Mouse (Mus musculus) G1E (cell line): Measurements from ENCODE around the gene Tmem251. TPM values are rescaled to one million over a fixed set of nuclear protein-coding genes. Genes with fewer than 3 reads are reported as not detected.
A peak's percentile ranks its signal among the peaks of the same experiment; 100 is the strongest.

Source experiments
- ATAC-seq: 2 replicates; pipeline ENCODE4 v1.8.0; 2016; ENCODE audit warnings: mild to moderate bottlenecking; ENCODE audit not compliant: insufficient number of reproducible peaks, poor library complexity, low FRiP score, severe bottlenecking; ENCODE audit errors: extremely low read depth
- DNase-seq: peaks from one replicate; pipeline ENCODE4 v3.0.0; 2012; ENCODE audit warnings: low spot score
- H3K27me3 ChIP-seq: 2 replicates; pipeline ENCODE4 v1.6.1; 2012; ENCODE audit warnings: mild to moderate bottlenecking, low read length, inconsistent platforms; ENCODE audit not compliant: insufficient read depth
- H3K36me3 ChIP-seq: replicated peaks from 2 replicates; pipeline ENCODE3; 2012; ENCODE audit warnings: mild to moderate bottlenecking, inconsistent platforms
- H3K4me1 ChIP-seq: 2 replicates; pipeline ENCODE4 v1.6.1; 2012; ENCODE audit warnings: low read depth, low read length, inconsistent platforms, mixed read lengths; ENCODE audit not compliant: insufficient read depth
- H3K4me3 ChIP-seq: 2 replicates; pipeline ENCODE4 v1.5.1; 2012; ENCODE audit warnings: low read depth, mild to moderate bottlenecking, inconsistent platforms, low read length, moderate library complexity, mixed read lengths
- H3K9me3 ChIP-seq: replicated peaks from 2 replicates; pipeline ENCODE4 v1.6.1; 2012; ENCODE audit warnings: inconsistent platforms
- CTCF ChIP-seq: IDR thresholded peaks from 2 replicates; pipeline ENCODE4 v1.5.1; 2012; ENCODE audit warnings: low read depth, low read length, inconsistent platforms, mixed read lengths
- GATA1 ChIP-seq: IDR thresholded peaks from 2 replicates; pipeline ENCODE4 v1.6.1; 2012; ENCODE audit warnings: borderline replicate concordance, low read length, inconsistent platforms, mixed read lengths
- GATA2 ChIP-seq: IDR thresholded peaks from 2 replicates; pipeline ENCODE4 v1.6.1; 2012; ENCODE audit warnings: low read depth, low read length, inconsistent platforms, borderline replicate concordance
- POLR2AphosphoS5 ChIP-seq: IDR thresholded peaks from 2 replicates; pipeline ENCODE4 v1.6.1; 2012; ENCODE audit warnings: low read depth, low read length, inconsistent platforms; ENCODE audit not compliant: insufficient replicate concordance
- TAL1 ChIP-seq: conservative IDR thresholded peaks from 2 replicates; pipeline ENCODE4 v1.6.1; 2012; ENCODE audit warnings: low read depth, low read length, inconsistent platforms, mixed read lengths
- polyA plus RNA-seq: library from polyadenylated mRNA; stranded (reverse); fragments of >175 nt; gene quantifications from 2 replicates; pipeline ENCODE4 v1.2.3, GENCODE M21; 2012
- total RNA-seq, 2 experiments: library from RNA; stranded (forward) in 1 of 2; stranded (reverse) in 1 of 2; fragments of 200-1000 nt in 1 of 2; fragments of >200 nt in 1 of 2; fragmentation: Nextera tagmentation in 1 of 2; gene quantifications; 2 replicates each; pipeline ENCODE4 v1.2.3; 2014 to 2017

Gene Tmem251
- total and polyA plus RNA-seq, 3 experiments: 2.3 to 22.6 (median 5.1) TPM

DNA sequence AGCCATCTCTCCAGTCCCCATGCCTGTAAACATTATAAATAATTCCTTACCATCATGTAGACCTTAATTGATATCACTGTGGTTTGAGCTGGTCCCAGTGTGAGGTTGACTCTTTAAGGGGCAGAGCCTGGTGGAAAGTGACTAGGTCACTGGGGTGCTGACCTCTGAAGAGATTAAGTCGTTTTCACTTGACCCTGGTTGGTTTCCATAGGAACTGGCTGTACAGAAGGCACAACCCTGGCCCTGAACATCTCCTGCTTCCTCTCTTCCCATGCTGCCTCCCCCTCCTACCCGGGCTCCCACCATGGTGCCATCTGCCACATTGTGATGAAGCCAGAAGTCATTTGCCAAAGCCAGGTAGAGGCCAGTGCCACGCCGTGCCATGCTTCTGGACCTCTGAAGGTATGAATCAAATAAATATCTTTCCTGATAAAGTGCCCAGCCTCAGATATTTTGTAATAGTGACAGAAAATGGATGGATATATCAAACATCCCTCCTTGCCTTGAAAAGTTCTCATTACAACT, 32.6 kb upstream of the Tmem251 start:
- Histone ChIP-seq H3K9me3 (peaks cover 7% of the 10 kb centered on the region), H3K4me3 (no peak overlapping the region), H3K27me3 (peaks cover 56% of the 10 kb centered on the region), H3K36me3 (no peaks in the 10 kb centered on the region), H3K4me1 (peaks cover 15% of the 10 kb centered on the region)
- DNase-seq: no peak
- ATAC-seq: no peak
- TF ChIP-seq POLR2AphosphoS5 (no peak), CTCF (no peak), GATA2 (no peak), TAL1 (no peak)

DNA sequence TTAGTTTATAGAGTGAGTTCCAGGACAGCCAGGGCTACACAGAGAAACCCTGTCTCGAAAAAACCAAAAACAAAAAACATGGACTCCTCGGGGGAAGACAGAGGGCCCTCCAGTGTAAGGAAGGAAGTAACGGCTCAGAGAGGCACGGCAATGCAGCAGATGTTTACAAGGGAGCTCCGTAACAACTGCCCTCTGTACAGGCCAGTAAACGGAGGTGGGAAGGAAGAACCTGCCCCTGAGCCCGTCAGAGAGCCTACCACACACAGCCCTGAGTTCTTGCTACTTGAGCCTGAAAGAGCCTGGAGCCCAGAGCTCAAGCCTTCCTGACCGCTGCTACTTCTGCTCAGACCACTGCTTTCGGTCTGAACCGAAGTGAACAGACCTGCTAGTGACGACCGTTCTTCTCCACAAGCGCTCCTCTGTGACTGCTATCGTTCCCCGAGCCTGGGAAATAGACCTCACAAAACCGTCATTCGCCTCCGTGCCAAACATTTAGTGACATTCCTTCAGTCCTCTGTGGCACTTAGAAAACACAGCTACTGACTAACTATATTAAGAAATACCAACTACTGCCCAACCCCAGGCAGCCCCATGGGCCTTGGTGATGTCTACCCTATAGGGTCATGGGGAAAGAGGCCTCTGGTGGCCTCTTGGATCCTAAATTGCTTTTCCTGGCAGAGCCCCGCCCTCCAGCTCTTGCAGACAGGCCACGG, 30.3 kb upstream of the Tmem251 start:
- no peak for TF ChIP-seq GATA1
- no peak for TF ChIP-seq TAL1
- TF ChIP-seq GATA2: no peak
- TF ChIP-seq POLR2AphosphoS5: no peak
- no peak for TF ChIP-seq CTCF
- no peak for DNase-seq
- Histone ChIP-seq H3K36me3 (no peaks in the 10 kb centered on the region), H3K27me3 (peaks cover 51% of the 10 kb centered on the region), H3K4me3 (no peak overlapping the region), H3K4me1 (peaks cover 8% of the 10 kb centered on the region), H3K9me3 (peaks cover 7% of the 10 kb centered on the region)
- ATAC-seq: no peak

DNA sequence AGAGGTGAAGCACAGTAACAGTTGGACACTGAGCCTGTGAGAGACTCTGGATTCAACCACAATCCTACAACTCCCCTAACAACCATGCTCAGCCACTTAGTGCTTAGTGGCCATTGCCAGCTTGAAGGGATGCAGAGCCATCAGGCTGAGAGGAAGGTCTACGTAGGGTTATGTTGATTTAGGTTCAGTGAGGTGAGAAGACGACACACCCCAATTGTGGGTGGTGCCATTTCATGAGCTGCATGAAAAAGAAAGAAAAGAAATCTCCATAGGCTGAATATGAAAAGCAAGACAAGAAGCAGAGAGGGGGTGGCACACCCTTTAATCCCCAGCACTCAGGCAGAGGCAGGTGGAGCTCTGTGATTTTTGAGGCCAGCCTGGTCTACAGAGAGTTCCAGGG, 29.4 kb upstream of the Tmem251 start:
- no peaks in the 10 kb centered on the region for H3K36me3 ChIP-seq
- H3K4me3 ChIP-seq: no peak overlapping the region
- DNase-seq (no peak), ATAC-seq (no peak)
- H3K27me3 ChIP-seq: peaks cover 53% of the 10 kb centered on the region
- peaks cover 7% of the 10 kb centered on the region for H3K9me3 ChIP-seq
- H3K4me1 ChIP-seq: peaks cover 8% of the 10 kb centered on the region
- TF ChIP-seq CTCF: no peak
- no peak for TF ChIP-seq TAL1
- no peak for TF ChIP-seq GATA2
- no peak for TF ChIP-seq GATA1
- no peak for TF ChIP-seq POLR2AphosphoS5

DNA sequence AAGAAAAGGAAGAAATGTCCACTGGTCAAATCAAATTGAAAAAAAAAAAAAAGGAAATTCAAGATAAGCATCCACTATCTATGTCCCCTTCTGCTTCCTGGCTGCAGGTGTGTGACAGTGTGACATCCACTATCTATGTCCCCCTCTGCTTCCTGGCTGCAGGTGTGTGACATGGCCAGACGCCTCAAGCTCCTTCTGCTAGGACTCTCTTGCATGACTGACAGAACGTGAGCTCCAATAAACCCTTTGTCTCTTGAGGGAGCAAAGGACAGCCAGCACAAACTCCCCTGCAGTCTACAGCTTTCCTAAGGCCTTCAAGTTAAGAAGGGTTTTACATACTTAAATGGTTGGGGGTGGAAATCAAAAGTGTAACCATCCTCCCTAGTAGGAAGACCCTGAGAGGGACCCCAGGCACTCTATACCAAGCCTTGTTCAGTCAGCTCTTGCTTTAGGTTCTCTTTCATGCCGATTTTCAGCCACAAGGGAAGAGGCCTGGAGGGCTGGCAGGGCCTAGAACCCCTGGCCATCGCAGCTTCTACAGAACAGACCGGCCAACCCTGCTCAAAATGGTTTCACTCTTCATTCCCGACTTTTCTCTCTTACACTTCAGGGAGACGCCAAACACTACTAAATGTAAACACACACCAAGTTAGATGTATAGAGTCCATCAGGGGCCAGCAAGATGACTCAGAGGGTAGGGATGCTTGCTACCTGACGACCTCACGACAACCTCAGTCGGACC, 28.7 kb upstream of the Tmem251 start:
- 0 out of 2 replicates have a peak, but pooled peaks have one; percentile 36 for ATAC-seq
- no peak overlapping the region for H3K4me3 ChIP-seq
- H3K4me1 ChIP-seq: peaks cover 8% of the 10 kb centered on the region
- DNase-seq: no peak
- no peak for TF ChIP-seq POLR2AphosphoS5
- H3K27me3 ChIP-seq: peaks cover 51% of the 10 kb centered on the region
- no peaks in the 10 kb centered on the region for H3K36me3 ChIP-seq
- H3K9me3 ChIP-seq: peaks cover 7% of the 10 kb centered on the region

DNA sequence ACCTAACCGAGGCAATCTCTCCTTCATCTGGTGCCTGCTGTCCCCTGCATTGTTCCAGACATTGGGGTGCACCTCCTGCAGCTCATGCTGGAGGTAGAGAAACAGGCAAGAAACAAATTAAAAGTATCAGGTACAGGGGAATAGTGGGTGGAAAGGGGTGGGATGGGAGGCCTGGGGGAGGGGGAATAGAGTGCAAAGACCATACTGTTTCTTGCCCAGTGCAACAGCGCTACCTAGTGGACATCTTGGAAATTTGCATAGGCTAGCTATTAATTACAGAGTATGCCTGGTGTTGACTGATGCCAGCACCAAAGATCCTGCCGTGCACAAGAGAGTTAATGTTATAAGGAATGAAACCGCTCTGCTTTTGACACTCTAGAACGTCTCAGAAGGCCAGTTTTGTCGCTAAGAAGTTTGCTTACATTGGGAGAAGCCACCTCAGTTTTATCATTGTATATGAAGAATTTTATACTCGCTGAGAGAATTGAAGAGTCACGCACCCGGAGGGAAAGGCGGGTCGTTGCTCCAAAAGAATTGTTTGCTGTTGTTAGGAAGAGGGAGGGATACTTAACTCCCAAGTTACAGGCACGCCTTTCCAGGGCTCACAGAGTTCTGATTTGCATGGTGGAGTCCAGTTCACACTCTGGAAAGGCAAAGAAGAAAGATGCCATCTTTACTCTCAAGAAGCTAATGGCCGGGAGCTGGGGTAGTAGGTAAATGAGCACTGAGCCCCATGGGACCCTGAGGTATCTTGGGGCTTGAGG, 23.8 kb upstream of the Tmem251 start:
- DNase-seq: no peak
- H3K9me3 ChIP-seq: peaks cover 5% of the 10 kb centered on the region
- H3K36me3 ChIP-seq: no peaks in the 10 kb centered on the region
- TF ChIP-seq TAL1: no peak
- TF ChIP-seq GATA1: no peak
- peak; percentile 79 for TF ChIP-seq CTCF
- TF ChIP-seq GATA2: no peak
- peaks cover 37% of the 10 kb centered on the region for H3K27me3 ChIP-seq
- peak; percentile 55; the same call in 1 of the 2 replicates for ATAC-seq
- H3K4me1 ChIP-seq: peaks cover 2% of the 10 kb centered on the region; the same call in 1 of the 2 replicates
- no peak overlapping the region for H3K4me3 ChIP-seq

- no peaks in the 10 kb centered on the region for H3K9me3 ChIP-seq
- H3K4me1 ChIP-seq: peaks cover 7% of the 10 kb centered on the region
- no peak for ATAC-seq
These were observed 21.1 kb upstream of the Tmem251 start for GRCm38 (mm10) chr12:102722451-102722850.

More at GRCm38 (mm10) chr12:102722451-102722850, 21.1 kb upstream of the Tmem251 start:
- no peak for DNase-seq
- Histone ChIP-seq H3K27me3 (peaks cover 20% of the 10 kb centered on the region), H3K4me3 (no peak overlapping the region), H3K36me3 (no peaks in the 10 kb centered on the region)
- TF ChIP-seq CTCF: no peak
- no peak for TF ChIP-seq GATA1
- no peak for TF ChIP-seq TAL1
- TF ChIP-seq GATA2: no peak
- no peak for TF ChIP-seq POLR2AphosphoS5
